ENCODE assay signal across 9 mouse cellular contexts in genomic region chr8:87784227-87784626, GRCm38 (mm10).
A peak's percentile ranks its signal among the peaks of the same experiment; 100 is the strongest.
DNase-seq lines count a peak whose midpoint lies in the region; ATAC-seq lines count a peak whose summit lies in the region.
"Had no signal": no experiment of that assay in that cellular context is flagged by ENCODE, and none has a peak within 500 bp of the region (broad histone marks: within the 10 kb centered on the region; RNA-seq: fewer than 3 reads in every experiment).

No protein-coding gene starts in this region.

- no peak overlapping the region for H3K9ac ChIP-seq in kidney, embryonic 15.5 days
- peak overlapping the region; percentile 18 for H3K9ac ChIP-seq in embryonic facial prominence, embryonic 11.5 days (replicated peaks; ENCODE audit: low read length)
- H3K9ac ChIP-seq in hindbrain, embryonic 15.5 days = no peak overlapping the region
- peak overlapping the region; percentile 45; the same call in 1 of the 2 replicates for H3K9ac ChIP-seq in neural tube, embryonic 13.5 days

- no peak overlapping the region for H3K4me3 ChIP-seq in kidney, embryonic 15.5 days (replicated peaks)
- H3K4me3 ChIP-seq in embryonic facial prominence, embryonic 11.5 days (ENCODE audit: low read depth, low read length) = no peak overlapping the region
- H3K4me3 ChIP-seq in hindbrain, embryonic 15.5 days = no peak overlapping the region
- H3K4me3 ChIP-seq in neural tube, embryonic 13.5 days = no peak overlapping the region

- no peak for DNase-seq in kidney, postnatal 14 days
- peak; percentile 58 for DNase-seq in embryonic facial prominence, embryonic 11.5 days (ENCODE audit: low spot score)
- DNase-seq in spleen, adult 12 weeks (ENCODE audit: low spot score) = no peak
- no peak for DNase-seq in ovary, adult 18-20 months (ENCODE audit: low spot score)
- DNase-seq: lung, postnatal 14 days had no signal

- H3K4me2 ChIP-seq in kidney, embryonic 15.5 days = peak overlapping the region; percentile 45
- no peak overlapping the region; the same call in 1 of the 2 replicates for H3K4me2 ChIP-seq in embryonic facial prominence, embryonic 11.5 days (ENCODE audit: low read depth, low read length)
- peak overlapping the region; percentile 4 for H3K4me2 ChIP-seq in hindbrain, embryonic 15.5 days
- H3K4me2 ChIP-seq in neural tube, embryonic 13.5 days = peak overlapping the region; percentile 35

- peaks cover 25% of the 10 kb centered on the region for H3K4me1 ChIP-seq in kidney, embryonic 15.5 days
- H3K4me1 ChIP-seq in embryonic facial prominence, embryonic 11.5 days (ENCODE audit: control insufficient read depth, insufficient read depth, low read length) = peaks cover 9% of the 10 kb centered on the region
- peaks cover 27% of the 10 kb centered on the region for H3K4me1 ChIP-seq in hindbrain, embryonic 15.5 days (replicated peaks)
- peaks cover 36% of the 10 kb centered on the region for H3K4me1 ChIP-seq in neural tube, embryonic 13.5 days (replicated peaks)

- H3K9me3 ChIP-seq in kidney, embryonic 15.5 days (replicated peaks) = no peaks in the 10 kb centered on the region
- no peaks in the 10 kb centered on the region for H3K9me3 ChIP-seq in embryonic facial prominence, embryonic 11.5 days (replicated peaks; ENCODE audit: control insufficient read depth, low read length)
- no peaks in the 10 kb centered on the region for H3K9me3 ChIP-seq in hindbrain, embryonic 15.5 days
- H3K9me3 ChIP-seq in neural tube, embryonic 13.5 days = no peaks in the 10 kb centered on the region

- no peaks in the 10 kb centered on the region for H3K27me3 ChIP-seq in kidney, embryonic 15.5 days
- no peaks in the 10 kb centered on the region for H3K27me3 ChIP-seq in embryonic facial prominence, embryonic 11.5 days (ENCODE audit: control insufficient read depth, insufficient read depth, low read length)
- no peaks in the 10 kb centered on the region for H3K27me3 ChIP-seq in hindbrain, embryonic 15.5 days
- H3K27me3 ChIP-seq in neural tube, embryonic 13.5 days = no peaks in the 10 kb centered on the region

- WGBS in kidney, embryonic 15.5 days = 15% methylated on average over 13 of the region's 13 CpGs
- 2% methylated on average over 13 of the region's 13 CpGs for whole genome bisulfite sequencing in embryonic facial prominence, embryonic 11.5 days
- 15% methylated on average over 13 of the region's 13 CpGs for WGBS in hindbrain, embryonic 15.5 days
- WGBS in neural tube, embryonic 13.5 days = 3% methylated on average over 13 of the region's 13 CpGs

- H3K36me3 ChIP-seq in kidney, embryonic 15.5 days = peaks cover 38% of the 10 kb centered on the region
- H3K36me3 ChIP-seq in embryonic facial prominence, embryonic 11.5 days (replicated peaks; ENCODE audit: control insufficient read depth, insufficient read depth, low read depth, low read length) = peaks cover 6% of the 10 kb centered on the region
- H3K36me3 ChIP-seq in hindbrain, embryonic 15.5 days = peaks cover 7% of the 10 kb centered on the region; the same call in 1 of the 2 replicates
- H3K36me3 ChIP-seq in neural tube, embryonic 13.5 days = peaks cover 38% of the 10 kb centered on the region

- ATAC-seq in kidney, embryonic 15.5 days (replicated peaks; ENCODE audit: low FRiP score) = peak; percentile 17; the same call in 1 of the 2 replicates
- no peak for ATAC-seq in embryonic facial prominence, embryonic 11.5 days (replicated peaks; ENCODE audit: insufficient number of reproducible peaks, low FRiP score, low TSS enrichment, low read depth)
- ATAC-seq in hindbrain, embryonic 15.5 days (ENCODE audit: low FRiP score, low read depth) = no peak
- ATAC-seq in neural tube, embryonic 13.5 days (ENCODE audit: low read depth) = no peak
- ATAC-seq in CD4-positive, CD25-positive, alpha-beta regulatory T cell, adult 4 months = no peak

- peak overlapping the region; percentile 70 for H3K27ac ChIP-seq in kidney, embryonic 15.5 days
- no peak overlapping the region for H3K27ac ChIP-seq in embryonic facial prominence, embryonic 11.5 days (replicated peaks; ENCODE audit: low read depth, low read length)
- H3K27ac ChIP-seq in hindbrain, embryonic 15.5 days (replicated peaks) = 0 out of 2 replicates have a peak overlapping the region, but pooled peaks have one; percentile 6
- peak overlapping the region; percentile 57 for H3K27ac ChIP-seq in neural tube, embryonic 13.5 days (replicated peaks)

Comparison
In these comparisons a context has a peak if more than half of its experiments do, and no peak if none do; other contexts are left out.
1. H3K9ac ChIP-seq: peak in embryonic facial prominence, embryonic 11.5 days (single experiment) and neural tube, embryonic 13.5 days (single experiment); none in kidney, embryonic 15.5 days (single experiment) and hindbrain, embryonic 15.5 days (single experiment).